Mouse (Mus musculus) bone marrow macrophage, adult 2 months (primary cell): ENCODE data around the gene Ppp2ca. TPM values are rescaled to one million over a fixed set of nuclear protein-coding genes. Genes with fewer than 3 reads are reported as not detected.

Experiments
- H3K27ac ChIP-seq: 2 replicates; pipeline ENCODE4 v1.5.1; 2012; ENCODE audit warnings: low read depth, low read length; ENCODE audit not compliant: insufficient read depth
- H3K4me1 ChIP-seq: 2 replicates; pipeline ENCODE4 v1.6.1; 2012; ENCODE audit warnings: low read length; ENCODE audit not compliant: control insufficient read depth, insufficient read depth
- H3K4me3 ChIP-seq: 2 replicates; pipeline ENCODE4 v1.5.1; 2012; ENCODE audit warnings: mild to moderate bottlenecking, low read length, moderate library complexity; ENCODE audit not compliant: insufficient read depth
- CTCF ChIP-seq: IDR thresholded peaks from 2 replicates; pipeline ENCODE4 v1.5.1; 2012; ENCODE audit warnings: low read depth, mild to moderate bottlenecking, low read length, moderate library complexity
- POLR2A ChIP-seq: IDR thresholded peaks from 2 replicates; pipeline ENCODE4 v1.6.1; 2012; ENCODE audit warnings: mild to moderate bottlenecking, low read depth, low read length, borderline replicate concordance
- polyA plus RNA-seq: library from polyadenylated mRNA; stranded (reverse); fragments of >200 nt; gene quantifications from 2 replicates; pipeline ENCODE4 v1.2.4, GENCODE M21; 2012; ENCODE audit not compliant: missing spikeins, insufficient read depth, insufficient read length

Gene Ppp2ca
- polyA plus RNA-seq = 47.8 and 49.2 TPM in 2 replicates

- peaks cover 29% of the 10 kb centered on the region for H3K4me1 ChIP-seq
- H3K4me3 ChIP-seq = peak within 1 kb of the TSS; percentile 81
- TF ChIP-seq POLR2A (no peak; the same call in 1 of the 2 replicates), CTCF (no peak)
- peak within 1 kb of the TSS; percentile 82 for H3K27ac ChIP-seq
Observed at GRCm38 (mm10) chr11:52098398-52098946, at the start of gene Ppp2ca. Gene Ppp2ca, plus strand, starts transcription at chr11:52098681.

GRCm38 (mm10) chr11:52053371-52053770 lies 45.1 kb upstream of the Ppp2ca start:
- Histone ChIP-seq H3K4me1 (peaks cover 20% of the 10 kb centered on the region), H3K4me3 (no peak overlapping the region)

GRCm38 (mm10) chr11:52054728-52055127 lies 43.8 kb upstream of the Ppp2ca start:
- H3K27ac ChIP-seq = no peak overlapping the region
- H3K4me1 ChIP-seq = peaks cover 22% of the 10 kb centered on the region
- no peak overlapping the region for H3K4me3 ChIP-seq
- no peak for TF ChIP-seq POLR2A
- no peak for TF ChIP-seq CTCF

More at GRCm38 (mm10) chr11:52053371-52053770, 45.1 kb upstream of the Ppp2ca start:
- no peak for TF ChIP-seq CTCF
- no peak for TF ChIP-seq POLR2A
- H3K27ac ChIP-seq = no peak overlapping the region

- TF ChIP-seq POLR2A = no peak
- no peak for TF ChIP-seq CTCF
- H3K4me1 ChIP-seq = peaks cover 22% of the 10 kb centered on the region
- H3K4me3 ChIP-seq = no peak overlapping the region
- H3K27ac ChIP-seq = peak overlapping the region; percentile 36
Observed at GRCm38 (mm10) chr11:52056198-52056597, 42.3 kb upstream of the Ppp2ca start.

DNA sequence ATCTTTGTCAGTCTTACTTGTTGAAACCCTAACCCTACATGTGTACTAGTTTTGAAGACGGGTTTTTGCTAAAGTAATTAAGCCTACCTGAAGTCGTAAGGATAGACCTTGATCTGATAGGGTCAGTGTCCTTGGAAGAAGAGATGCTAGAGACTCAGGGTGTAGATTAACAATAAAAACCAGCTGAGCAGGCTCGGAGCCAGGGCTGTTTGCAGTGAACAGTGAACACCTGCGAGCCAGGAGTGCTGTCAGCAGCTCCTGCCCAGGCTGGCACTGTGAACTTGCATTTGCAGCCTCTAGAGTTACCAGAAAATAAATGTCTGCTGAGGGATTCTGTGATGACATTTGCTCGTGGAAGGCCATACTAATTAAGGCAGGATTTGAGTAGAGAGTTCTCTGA lies 39.5 kb upstream of the Ppp2ca start:
- TF ChIP-seq CTCF (no peak), POLR2A (no peak)
- Histone ChIP-seq H3K4me3 (no peak overlapping the region), H3K27ac (no peak overlapping the region), H3K4me1 (peaks cover 23% of the 10 kb centered on the region)

GRCm38 (mm10) chr11:52060315-52060714 lies 38.2 kb upstream of the Ppp2ca start:
- no peak for TF ChIP-seq POLR2A
- no peak for TF ChIP-seq CTCF
- Histone ChIP-seq H3K4me3 (no peak overlapping the region), H3K4me1 (peaks cover 28% of the 10 kb centered on the region), H3K27ac (no peak overlapping the region)

DNA sequence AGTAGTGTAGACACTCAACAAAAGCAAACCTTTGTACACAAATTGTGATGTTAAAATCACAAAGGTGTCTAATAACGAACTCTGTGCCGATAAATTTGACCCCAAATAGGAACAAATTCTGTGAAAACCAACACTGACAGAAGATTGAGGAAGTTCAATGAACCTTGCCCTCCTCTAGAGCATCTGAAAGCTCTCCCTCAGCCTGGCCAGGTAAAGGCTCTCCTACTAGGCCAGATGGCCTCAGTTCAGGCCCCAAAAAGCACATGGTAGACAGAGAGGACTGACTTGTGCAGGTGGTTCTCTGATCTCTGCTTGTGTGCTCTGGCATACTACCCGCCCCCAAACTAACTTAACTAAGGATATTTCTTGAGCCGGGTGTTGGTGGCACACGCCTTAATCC lies 36.1 kb upstream of the Ppp2ca start:
- no peak overlapping the region for H3K27ac ChIP-seq
- TF ChIP-seq POLR2A (no peak), CTCF (no peak)

DNA sequence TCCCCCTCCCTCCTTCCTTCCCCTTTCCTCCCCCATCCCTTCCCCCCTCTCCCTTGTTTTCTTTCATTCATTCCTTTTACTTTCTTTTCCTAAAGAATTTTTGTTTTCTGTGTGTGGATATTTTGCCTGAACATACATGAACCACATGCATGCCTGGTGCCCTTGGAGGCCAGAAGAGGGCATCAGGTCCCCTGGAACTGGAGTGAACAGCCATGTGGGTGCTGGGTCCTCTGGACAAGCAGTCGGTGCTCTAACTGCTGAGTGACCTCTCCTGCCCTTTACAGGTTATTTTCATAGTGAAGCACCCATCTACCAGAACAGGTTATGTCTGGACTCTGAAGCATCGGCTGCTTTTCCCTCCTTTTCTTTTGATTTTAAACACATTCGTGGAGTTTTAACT lies 34.1 kb upstream of the Ppp2ca start:
- Histone ChIP-seq H3K4me1 (peaks cover 8% of the 10 kb centered on the region), H3K27ac (no peak overlapping the region), H3K4me3 (no peak overlapping the region)
- TF ChIP-seq CTCF = peak; percentile 75
- no peak for TF ChIP-seq POLR2A

More for the DNA sequence above, 36.1 kb upstream of the Ppp2ca start:
- peaks cover 14% of the 10 kb centered on the region for H3K4me1 ChIP-seq
- no peak overlapping the region for H3K4me3 ChIP-seq

DNA sequence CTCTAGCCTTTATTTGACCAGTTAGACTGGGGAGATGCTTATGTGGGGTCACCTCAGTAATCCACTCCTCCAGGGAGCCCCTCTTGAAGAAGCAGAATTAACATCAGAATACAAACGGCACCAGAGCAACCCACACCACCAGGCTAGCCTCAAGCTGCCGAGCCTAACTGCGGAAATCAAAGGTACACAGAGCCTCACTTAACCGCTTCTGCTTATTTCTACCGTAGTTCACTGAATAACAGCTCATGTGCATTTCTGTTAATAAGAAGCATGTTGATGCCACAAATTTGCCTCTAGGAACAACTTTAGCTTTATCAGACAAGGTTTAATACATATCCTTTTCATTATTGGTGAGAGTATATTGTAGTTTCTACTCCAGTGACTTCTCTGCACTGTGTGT lies 32.6 kb upstream of the Ppp2ca start:
- no peak overlapping the region for H3K27ac ChIP-seq
- peaks cover 8% of the 10 kb centered on the region for H3K4me1 ChIP-seq
- no peak for TF ChIP-seq CTCF
- no peak for TF ChIP-seq POLR2A
- peak overlapping the region; percentile 32 for H3K4me3 ChIP-seq

- no peak overlapping the region for H3K4me3 ChIP-seq
- TF ChIP-seq CTCF = no peak
- no peak for TF ChIP-seq POLR2A
- no peak overlapping the region; the same call in 1 of the 2 replicates for H3K27ac ChIP-seq
- H3K4me1 ChIP-seq = peaks cover 29% of the 10 kb centered on the region
Observed at GRCm38 (mm10) chr11:52071768-52072167, 26.7 kb upstream of the Ppp2ca start.

- H3K27ac ChIP-seq = no peak overlapping the region
- no peak for TF ChIP-seq POLR2A
- no peak for TF ChIP-seq CTCF
- H3K4me1 ChIP-seq = peaks cover 44% of the 10 kb centered on the region
- H3K4me3 ChIP-seq = no peak overlapping the region
Observed at GRCm38 (mm10) chr11:52073528-52074170, 24.8 kb upstream of the Ppp2ca start.
